Mouse (Mus musculus) neural tube, postnatal 0 days (tissue): Measurements from ENCODE around the gene Jmy. TPM values are rescaled to one million over a fixed set of nuclear protein-coding genes. Genes with fewer than 3 reads are reported as not detected.

Experiments
- polyA plus RNA-seq: library from polyadenylated mRNA; unstranded; fragments of >200 nt; fragmentation: Nextera tagmentation; extraction: Ambion mirVana; gene quantifications from 2 replicates; pipeline ENCODE4 v1.2.1, GENCODE M21; 2015

Gene Jmy
- polyA plus RNA-seq = 11.3 and 16.2 TPM in 2 replicates

GRCm38 (mm10) chr13:93499167-93499972, at the start of gene Jmy:
Gene Jmy (minus strand): TSS chr13:93499808.

Other genes starting within 250 kb of the Jmy start
- gene Homer1, start 200.2 kb downstream of the Jmy start, polyA plus RNA-seq = 15.8 and 16.5 TPM in 2 replicates
- gene Bhmt, start 138.2 kb upstream of the Jmy start, polyA plus RNA-seq = 0.92 and 1.2 TPM in 2 replicates
- gene Bhmt2, start 174.5 kb upstream of the Jmy start, polyA plus RNA-seq = 0.06 TPM in 1 of 2 replicates, not detected in the other
- gene Dmgdh, start 174.6 kb upstream of the Jmy start, polyA plus RNA-seq = 0.19 and 0.43 TPM in 2 replicates